Mouse (Mus musculus): ENCODE data around the gene Hpse2. TPM values are rescaled to one million over a fixed set of nuclear protein-coding genes. Genes with fewer than 3 reads are reported as not detected.

Hpse2 gene
- polyA plus RNA-seq, 1 experiment = not detected

DNA sequence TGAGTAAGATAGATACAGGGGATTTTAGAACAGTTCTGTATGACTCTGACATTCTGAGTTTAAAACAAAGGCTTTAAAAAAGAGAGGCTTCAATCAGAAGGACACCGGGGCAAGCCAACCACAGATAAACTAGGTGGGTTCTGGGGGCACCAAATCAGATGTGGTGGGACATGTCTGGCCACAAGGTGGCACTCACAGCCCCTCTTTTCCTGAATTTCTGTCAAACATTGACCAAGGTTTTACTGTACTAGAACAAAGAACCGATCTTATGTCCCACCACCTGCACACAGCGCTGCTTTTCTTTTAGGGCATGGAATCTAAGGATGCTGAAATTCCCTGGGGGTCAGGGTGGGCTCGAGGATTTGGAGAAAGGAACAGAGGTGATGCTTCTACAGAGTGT, 360.9 kb downstream of the Hpse2 start:
- H3K27ac ChIP-seq (ENCODE audit: insufficient read depth, low read length) = no peak overlapping the region
- H3K4me3 ChIP-seq (ENCODE audit: low read depth, low read length) = no peak overlapping the region
- H3K9me3 ChIP-seq (replicated peaks; ENCODE audit: control insufficient read depth, insufficient read depth, low read length, poor library complexity, severe bottlenecking) = no peaks in the 10 kb centered on the region
- no peaks in the 10 kb centered on the region for H3K27me3 ChIP-seq (ENCODE audit: control insufficient read depth, insufficient read depth, low read length, poor library complexity, severe bottlenecking)
- H3K9ac ChIP-seq (ENCODE audit: low read depth, poor library complexity, severe bottlenecking) = no peak overlapping the region
- no peaks in the 10 kb centered on the region for H3K36me3 ChIP-seq (ENCODE audit: control insufficient read depth, insufficient read depth, low read length, poor library complexity, severe bottlenecking)
- TF ChIP-seq CTCF (IDR thresholded peaks at IDR 0.05; ENCODE audit: low read depth, low read length) (peak; percentile 50), EP300 (IDR thresholded peaks at IDR 0.05; ENCODE audit: insufficient read depth, low read depth, low read length) (no peak)
- no peaks in the 10 kb centered on the region for H3K4me1 ChIP-seq (ENCODE audit: control insufficient read depth, insufficient read depth, low read length)

DNA sequence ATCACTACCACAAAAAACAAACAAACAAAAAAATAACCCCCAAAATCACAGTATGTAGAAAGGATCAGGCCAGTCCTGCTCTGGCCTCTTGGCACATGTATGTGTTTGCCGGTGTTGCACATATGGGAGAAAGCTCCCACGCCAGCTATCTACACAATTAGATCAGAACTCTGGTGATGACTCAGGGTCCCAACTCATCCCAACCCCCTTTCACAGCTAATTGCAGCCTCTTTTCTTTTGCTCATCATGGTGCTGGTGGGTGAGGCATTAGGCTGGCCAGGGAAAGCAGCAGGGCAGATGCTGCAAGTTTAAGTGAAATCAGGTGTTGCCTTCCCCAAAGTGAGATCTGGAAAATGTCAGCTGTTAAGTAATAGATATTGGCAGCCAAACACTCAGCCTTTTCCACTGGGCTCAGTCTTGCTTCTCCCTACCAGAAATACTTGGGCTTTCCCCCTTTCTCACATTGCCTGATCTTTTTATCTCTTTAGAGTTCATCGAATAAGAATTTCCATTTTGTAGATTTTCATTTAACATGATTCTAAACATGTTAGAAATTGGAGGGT, 365.5 kb downstream of the Hpse2 start:
- H3K4me3 ChIP-seq (ENCODE audit: low read depth, low read length) = no peak overlapping the region
- H3K9ac ChIP-seq (ENCODE audit: low read depth, poor library complexity, severe bottlenecking) = no peak overlapping the region
- H3K27ac ChIP-seq (ENCODE audit: insufficient read depth, low read length) = no peak overlapping the region
- no peaks in the 10 kb centered on the region for H3K4me1 ChIP-seq (ENCODE audit: control insufficient read depth, insufficient read depth, low read length)
- no peak for TF ChIP-seq POLR2A (IDR thresholded peaks at IDR 0.05; ENCODE audit: insufficient read depth, low read length)
- TF ChIP-seq CTCF (IDR thresholded peaks at IDR 0.05; ENCODE audit: low read depth, low read length) = no peak
- no peak for TF ChIP-seq EP300 (IDR thresholded peaks at IDR 0.05; ENCODE audit: insufficient read depth, low read depth, low read length)
- H3K9me3 ChIP-seq (replicated peaks; ENCODE audit: control insufficient read depth, insufficient read depth, low read length, poor library complexity, severe bottlenecking) = no peaks in the 10 kb centered on the region
- H3K27me3 ChIP-seq (ENCODE audit: control insufficient read depth, insufficient read depth, low read length, poor library complexity, severe bottlenecking) = no peaks in the 10 kb centered on the region
- H3K36me3 ChIP-seq (ENCODE audit: control insufficient read depth, insufficient read depth, low read length, poor library complexity, severe bottlenecking) = no peaks in the 10 kb centered on the region

DNA sequence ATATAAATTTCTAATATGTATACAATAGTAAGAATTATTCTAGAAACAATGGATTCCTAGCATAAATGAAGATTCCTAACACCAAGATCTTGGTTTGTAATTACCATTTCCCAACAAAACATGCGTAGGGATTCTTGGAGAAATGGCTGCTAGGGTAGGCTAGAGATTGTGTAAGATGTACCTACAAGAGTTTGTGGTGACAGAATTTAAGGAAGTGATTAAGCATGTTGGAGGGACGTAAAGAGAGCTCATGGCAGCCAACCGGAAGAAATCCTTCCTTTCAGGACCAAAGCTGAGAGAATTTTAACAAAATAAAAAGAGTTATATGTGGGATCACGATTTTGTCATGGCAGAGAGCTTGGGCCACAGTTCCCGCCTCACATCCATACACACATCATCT, 369.4 kb downstream of the Hpse2 start:
- Histone ChIP-seq H3K4me1 (ENCODE audit: control insufficient read depth, insufficient read depth, low read length) (no peaks in the 10 kb centered on the region), H3K4me3 (ENCODE audit: low read depth, low read length) (no peak overlapping the region), H3K27me3 (ENCODE audit: control insufficient read depth, insufficient read depth, low read length, poor library complexity, severe bottlenecking) (no peaks in the 10 kb centered on the region), H3K9me3 (replicated peaks; ENCODE audit: control insufficient read depth, insufficient read depth, low read length, poor library complexity, severe bottlenecking) (no peaks in the 10 kb centered on the region), H3K36me3 (ENCODE audit: control insufficient read depth, insufficient read depth, low read length, poor library complexity, severe bottlenecking) (no peaks in the 10 kb centered on the region), H3K27ac (ENCODE audit: insufficient read depth, low read length) (no peak overlapping the region), H3K9ac (ENCODE audit: low read depth, poor library complexity, severe bottlenecking) (no peak overlapping the region)
- TF ChIP-seq EP300 (IDR thresholded peaks at IDR 0.05; ENCODE audit: insufficient read depth, low read depth, low read length) (no peak), CTCF (IDR thresholded peaks at IDR 0.05; ENCODE audit: low read depth, low read length) (no peak)

DNA sequence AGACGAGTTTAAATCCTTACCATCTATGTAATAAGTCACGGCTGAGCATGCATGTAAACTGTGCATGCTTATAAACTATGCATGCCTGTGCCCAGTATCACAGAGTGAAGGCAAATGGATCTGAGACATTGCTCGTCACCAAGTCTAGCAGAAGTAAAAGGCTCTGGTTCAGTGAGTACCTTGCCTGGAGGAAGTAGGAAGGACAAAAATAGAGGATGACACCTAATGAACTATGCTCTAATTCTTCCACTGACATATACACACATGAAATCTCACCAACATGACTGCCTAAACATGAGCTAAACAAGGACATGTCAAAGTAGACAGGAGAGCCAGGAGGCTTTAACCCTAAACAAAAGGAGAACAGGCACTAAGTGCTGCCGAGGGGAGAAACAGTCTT, 391.7 kb downstream of the Hpse2 start:
- H3K9me3 ChIP-seq (replicated peaks; ENCODE audit: control insufficient read depth, insufficient read depth, low read length, poor library complexity, severe bottlenecking) = no peaks in the 10 kb centered on the region
- TF ChIP-seq POLR2A (IDR thresholded peaks at IDR 0.05; ENCODE audit: insufficient read depth, low read length) = no peak
- TF ChIP-seq CTCF (IDR thresholded peaks at IDR 0.05; ENCODE audit: low read depth, low read length) = no peak
- TF ChIP-seq EP300 (IDR thresholded peaks at IDR 0.05; ENCODE audit: insufficient read depth, low read depth, low read length) = no peak
- H3K9ac ChIP-seq (ENCODE audit: low read depth, poor library complexity, severe bottlenecking) = no peak overlapping the region
- no peaks in the 10 kb centered on the region for H3K36me3 ChIP-seq (ENCODE audit: control insufficient read depth, insufficient read depth, low read length, poor library complexity, severe bottlenecking)
- no peaks in the 10 kb centered on the region for H3K27me3 ChIP-seq (ENCODE audit: control insufficient read depth, insufficient read depth, low read length, poor library complexity, severe bottlenecking)
- H3K4me3 ChIP-seq (ENCODE audit: low read depth, low read length) = no peak overlapping the region
- no peak overlapping the region for H3K27ac ChIP-seq (ENCODE audit: insufficient read depth, low read length)
- no peaks in the 10 kb centered on the region for H3K4me1 ChIP-seq (ENCODE audit: control insufficient read depth, insufficient read depth, low read length)

DNA sequence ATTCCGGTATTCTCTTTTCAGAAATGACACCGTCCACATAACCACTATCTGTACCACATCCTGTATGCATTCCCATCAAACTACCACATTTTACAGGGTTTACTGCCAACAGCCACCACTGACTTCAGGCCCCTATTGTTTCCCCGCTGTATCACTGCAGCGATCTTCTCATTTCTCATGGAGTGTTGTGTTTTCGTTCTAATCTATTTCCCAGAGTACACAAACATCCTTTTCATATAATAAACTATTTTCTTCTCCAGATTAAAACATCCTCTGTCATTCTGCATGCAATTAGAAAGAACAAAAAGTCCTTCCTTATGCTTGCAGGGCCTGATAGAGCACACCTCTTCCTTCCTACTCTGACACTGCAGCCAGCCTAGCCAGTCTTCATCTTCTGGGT, 399.3 kb downstream of the Hpse2 start:
- no peaks in the 10 kb centered on the region for H3K4me1 ChIP-seq (ENCODE audit: control insufficient read depth, insufficient read depth, low read length)
- no peak overlapping the region for H3K4me3 ChIP-seq (ENCODE audit: low read depth, low read length)
- no peak overlapping the region for H3K9ac ChIP-seq (ENCODE audit: low read depth, poor library complexity, severe bottlenecking)
- H3K27ac ChIP-seq (ENCODE audit: insufficient read depth, low read length) = no peak overlapping the region
- TF ChIP-seq EP300 (IDR thresholded peaks at IDR 0.05; ENCODE audit: insufficient read depth, low read depth, low read length) (no peak), CTCF (IDR thresholded peaks at IDR 0.05; ENCODE audit: low read depth, low read length) (no peak), POLR2A (IDR thresholded peaks at IDR 0.05; ENCODE audit: insufficient read depth, low read length) (no peak)
- H3K36me3 ChIP-seq (ENCODE audit: control insufficient read depth, insufficient read depth, low read length, poor library complexity, severe bottlenecking) = no peaks in the 10 kb centered on the region
- no peaks in the 10 kb centered on the region for H3K27me3 ChIP-seq (ENCODE audit: control insufficient read depth, insufficient read depth, low read length, poor library complexity, severe bottlenecking)
- H3K9me3 ChIP-seq (replicated peaks; ENCODE audit: control insufficient read depth, insufficient read depth, low read length, poor library complexity, severe bottlenecking) = no peaks in the 10 kb centered on the region

DNA sequence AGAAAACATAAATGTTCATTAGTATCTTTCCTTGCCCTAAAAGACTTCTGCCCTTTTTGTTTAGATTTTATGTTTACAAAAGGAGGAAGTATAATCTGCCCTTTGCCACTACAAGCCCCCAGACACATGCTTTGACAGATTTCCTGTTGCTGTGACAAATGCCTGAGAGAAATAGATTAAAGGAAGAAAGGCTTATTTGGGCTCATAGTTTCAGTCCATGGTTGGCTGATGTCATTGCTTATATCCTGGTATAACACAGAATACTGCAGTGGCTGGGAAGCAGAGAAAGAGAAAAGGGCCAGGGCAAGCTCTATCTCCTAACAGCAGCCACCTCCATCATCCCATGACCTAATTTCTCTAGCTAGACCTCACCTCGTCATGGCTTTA, 401.8 kb downstream of the Hpse2 start:
- TF ChIP-seq CTCF (IDR thresholded peaks at IDR 0.05; ENCODE audit: low read depth, low read length) (no peak), POLR2A (IDR thresholded peaks at IDR 0.05; ENCODE audit: insufficient read depth, low read length) (no peak), EP300 (IDR thresholded peaks at IDR 0.05; ENCODE audit: insufficient read depth, low read depth, low read length) (no peak)
- Histone ChIP-seq H3K9me3 (replicated peaks; ENCODE audit: control insufficient read depth, insufficient read depth, low read length, poor library complexity, severe bottlenecking) (no peaks in the 10 kb centered on the region), H3K4me3 (ENCODE audit: low read depth, low read length) (no peak overlapping the region), H3K9ac (ENCODE audit: low read depth, poor library complexity, severe bottlenecking) (no peak overlapping the region), H3K27ac (ENCODE audit: insufficient read depth, low read length) (no peak overlapping the region), H3K27me3 (ENCODE audit: control insufficient read depth, insufficient read depth, low read length, poor library complexity, severe bottlenecking) (no peaks in the 10 kb centered on the region), H3K36me3 (ENCODE audit: control insufficient read depth, insufficient read depth, low read length, poor library complexity, severe bottlenecking) (no peaks in the 10 kb centered on the region), H3K4me1 (ENCODE audit: control insufficient read depth, insufficient read depth, low read length) (no peaks in the 10 kb centered on the region)
